Mouse (Mus musculus) urinary bladder, postnatal 10 days (tissue): ENCODE results near the gene Slc7a5.

Experiments
- DNase-seq: peaks from one replicate; pipeline ENCODE4 v3.0.0; 2022; ENCODE audit warnings: low spot score

Slc7a5 gene

DNA sequence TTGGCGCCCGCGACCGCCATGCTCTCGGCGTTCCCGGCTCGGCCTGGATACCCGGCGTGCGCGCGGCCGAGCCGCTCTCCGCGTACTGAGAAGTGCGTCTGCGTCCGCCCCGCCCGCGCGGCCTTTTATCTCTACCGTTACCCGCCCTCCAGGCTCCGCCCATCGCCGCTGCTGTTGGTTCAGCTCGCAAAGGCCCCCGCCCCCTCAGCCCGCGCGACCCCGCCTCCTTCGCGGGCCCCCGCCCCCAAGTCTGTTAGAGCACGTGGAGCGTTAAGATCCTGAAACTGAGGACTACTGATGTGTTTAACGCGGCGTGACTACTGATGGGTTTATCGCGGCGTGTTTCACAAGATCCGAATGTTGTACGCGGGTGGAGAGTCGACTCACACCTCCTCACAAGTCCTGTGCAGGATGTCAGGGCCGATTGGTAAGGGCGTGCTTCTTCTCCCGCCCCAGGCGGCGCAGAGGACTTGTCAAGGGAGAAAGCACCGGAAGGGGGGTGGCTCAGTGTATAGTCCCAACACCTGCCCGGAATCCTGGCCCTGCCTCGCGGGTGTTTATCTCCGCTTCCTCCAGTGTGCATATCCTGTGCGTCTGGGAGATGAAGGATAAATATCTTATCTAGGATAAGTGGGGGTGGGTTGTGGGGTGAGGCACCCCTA lies at the start of gene Slc7a5:
TSS of gene Slc7a5 (minus strand) at position 108 of the 662 bp plus-strand sequence.
- DNase-seq = peak; percentile 92

DNA sequence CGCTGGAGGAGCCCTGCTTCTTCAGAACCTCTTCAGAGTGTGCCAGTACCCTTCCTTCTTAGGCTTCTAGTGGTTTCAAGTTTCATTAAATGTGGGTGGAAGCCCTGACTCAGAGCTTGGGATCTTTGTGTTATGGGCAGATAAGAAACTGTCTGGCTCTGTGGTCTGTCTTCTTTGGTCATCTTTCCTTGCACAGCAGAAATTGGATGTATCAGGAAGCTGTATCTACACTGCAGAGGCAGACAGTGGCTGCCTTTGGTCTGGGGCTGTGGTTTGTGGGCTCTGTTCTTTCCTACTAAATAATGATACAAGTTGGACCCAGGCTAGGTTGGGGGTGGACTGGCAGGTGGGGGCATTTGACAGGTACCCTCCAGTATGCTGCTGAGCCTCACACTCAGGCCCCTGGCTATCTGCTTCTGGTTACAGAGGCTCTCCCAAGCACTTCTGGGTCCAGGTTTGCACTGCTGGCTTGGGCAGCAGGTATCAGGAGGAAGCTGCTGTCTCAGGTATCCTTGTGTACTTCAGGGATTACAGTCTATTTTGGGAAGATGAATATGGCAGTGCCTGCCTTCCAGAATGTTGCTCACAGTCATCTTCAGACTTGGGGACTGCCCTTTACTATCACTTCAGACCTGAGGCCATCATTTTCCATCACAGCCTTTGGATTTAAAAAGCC lies 48.5 kb upstream of the Slc7a5 start:
- DNase-seq = no peak

DNA sequence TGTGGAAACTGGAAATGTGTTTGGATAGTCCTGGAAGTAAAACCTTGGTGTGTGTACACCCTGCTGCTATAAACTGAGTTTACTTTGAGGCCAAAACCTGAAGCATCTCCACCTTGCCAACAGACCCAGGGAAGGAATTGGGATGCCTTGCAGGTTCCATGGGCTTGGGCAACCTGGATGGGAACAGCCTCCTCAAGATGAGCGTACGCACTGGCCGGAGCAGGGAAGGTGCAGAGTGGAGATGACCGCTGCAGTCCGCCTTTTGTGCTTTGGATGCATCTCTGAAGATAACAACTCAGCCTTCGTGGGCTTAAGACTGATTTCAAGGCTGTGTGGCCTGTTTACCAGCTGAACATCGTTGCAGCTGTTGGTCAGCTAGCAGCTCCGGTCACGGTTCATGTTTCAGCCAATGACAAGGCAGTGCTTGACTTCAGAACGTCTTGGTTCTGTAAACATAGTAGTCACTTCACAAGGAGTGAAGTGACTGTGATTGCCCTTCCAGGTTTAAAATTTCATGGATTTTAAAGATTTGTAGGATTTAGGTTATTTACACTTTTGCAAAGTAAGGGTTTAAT lies 47.6 kb upstream of the Slc7a5 start:
- no peak for DNase-seq

DNA sequence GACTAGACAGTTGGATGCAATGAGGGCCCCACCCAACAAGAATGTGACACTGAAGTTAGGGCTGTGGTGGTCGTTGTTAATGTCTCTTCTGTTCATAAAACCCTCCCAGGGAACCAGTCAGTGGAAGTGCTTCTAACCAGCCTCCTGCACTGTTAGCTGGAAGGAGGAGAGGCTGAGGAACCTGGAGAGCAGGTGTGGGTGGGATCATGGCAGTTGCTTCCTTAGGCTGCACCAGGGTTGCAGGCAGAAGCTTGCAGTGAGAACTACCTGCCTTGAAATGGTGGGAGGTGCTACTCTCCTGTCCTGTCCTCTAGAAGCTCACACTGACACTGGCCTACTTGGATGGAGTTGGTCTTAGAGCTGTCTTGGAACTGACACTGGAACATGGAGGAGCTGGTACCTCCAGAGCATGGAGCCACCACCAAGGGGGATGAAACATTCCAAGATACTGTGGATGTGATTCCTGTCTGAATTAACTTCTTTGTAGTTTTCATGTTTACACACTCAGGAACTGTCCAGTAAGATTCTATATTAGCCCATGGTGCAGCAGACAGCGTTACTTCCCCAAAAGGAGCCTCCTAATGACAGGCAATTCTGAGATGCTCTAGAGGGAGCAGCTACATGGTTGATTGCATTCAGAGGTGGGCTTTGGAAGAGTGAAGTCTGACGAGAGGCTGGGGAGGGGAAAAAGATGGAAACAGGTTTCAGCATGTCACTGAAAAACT lies 46.5 kb upstream of the Slc7a5 start:
- DNase-seq = no peak

DNA sequence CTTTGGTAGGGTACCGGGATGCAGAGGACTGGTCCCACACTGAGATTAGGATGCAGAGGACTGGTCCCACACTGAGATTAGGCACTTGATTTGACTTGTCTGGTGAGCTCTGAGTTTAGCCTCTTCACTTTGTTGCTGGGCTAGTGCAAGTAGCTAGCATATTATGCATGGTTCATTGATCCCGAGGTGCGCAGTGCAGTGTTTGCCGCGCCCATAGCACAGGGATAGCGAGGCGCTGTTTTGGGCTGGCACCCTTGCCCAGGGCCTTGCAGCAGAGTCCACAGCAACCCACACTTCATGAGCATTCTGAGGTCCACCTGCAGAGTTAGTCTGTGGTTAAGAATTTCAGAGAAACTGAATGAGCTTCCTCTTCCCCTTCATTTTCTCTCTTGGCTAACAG lies 45.3 kb upstream of the Slc7a5 start:
- no peak for DNase-seq

DNA sequence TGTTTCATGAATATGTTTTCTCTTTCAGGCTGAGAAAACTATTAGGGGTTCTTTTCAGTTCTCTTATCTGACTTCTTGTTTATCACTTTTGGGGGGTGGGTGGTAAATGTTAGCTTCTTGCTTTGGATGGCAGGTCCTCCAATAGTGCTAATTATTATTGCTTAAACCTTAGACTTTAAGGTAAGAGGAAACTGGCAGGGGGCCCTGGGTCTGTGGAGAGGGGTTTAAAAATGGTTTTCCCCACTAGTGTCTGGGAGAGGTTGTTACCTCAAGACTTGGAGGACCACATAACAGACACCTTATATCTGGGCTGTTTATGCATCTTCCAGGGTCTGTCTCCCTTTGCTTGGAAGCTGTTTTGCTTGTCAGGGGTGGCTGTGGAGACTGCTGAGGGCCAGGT lies 44.6 kb upstream of the Slc7a5 start:
- DNase-seq = no peak

DNA sequence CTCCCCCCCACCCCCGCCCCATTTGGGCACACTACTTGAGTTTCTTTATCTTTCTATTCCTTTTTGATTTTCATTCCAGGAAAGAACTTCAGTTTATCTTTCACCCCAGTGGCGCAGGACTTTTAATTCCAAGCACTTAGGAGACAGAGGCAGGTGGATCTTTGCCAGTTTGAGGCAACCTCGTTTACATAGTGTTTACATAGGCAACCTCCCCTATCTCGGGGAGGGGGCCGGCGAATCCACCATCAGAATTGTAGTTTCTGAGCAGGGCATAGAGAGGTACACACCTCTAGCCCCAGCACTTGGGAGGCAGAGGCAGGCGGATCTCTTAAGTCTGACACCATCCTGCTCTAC lies 44.1 kb upstream of the Slc7a5 start:
- no peak for DNase-seq

DNA sequence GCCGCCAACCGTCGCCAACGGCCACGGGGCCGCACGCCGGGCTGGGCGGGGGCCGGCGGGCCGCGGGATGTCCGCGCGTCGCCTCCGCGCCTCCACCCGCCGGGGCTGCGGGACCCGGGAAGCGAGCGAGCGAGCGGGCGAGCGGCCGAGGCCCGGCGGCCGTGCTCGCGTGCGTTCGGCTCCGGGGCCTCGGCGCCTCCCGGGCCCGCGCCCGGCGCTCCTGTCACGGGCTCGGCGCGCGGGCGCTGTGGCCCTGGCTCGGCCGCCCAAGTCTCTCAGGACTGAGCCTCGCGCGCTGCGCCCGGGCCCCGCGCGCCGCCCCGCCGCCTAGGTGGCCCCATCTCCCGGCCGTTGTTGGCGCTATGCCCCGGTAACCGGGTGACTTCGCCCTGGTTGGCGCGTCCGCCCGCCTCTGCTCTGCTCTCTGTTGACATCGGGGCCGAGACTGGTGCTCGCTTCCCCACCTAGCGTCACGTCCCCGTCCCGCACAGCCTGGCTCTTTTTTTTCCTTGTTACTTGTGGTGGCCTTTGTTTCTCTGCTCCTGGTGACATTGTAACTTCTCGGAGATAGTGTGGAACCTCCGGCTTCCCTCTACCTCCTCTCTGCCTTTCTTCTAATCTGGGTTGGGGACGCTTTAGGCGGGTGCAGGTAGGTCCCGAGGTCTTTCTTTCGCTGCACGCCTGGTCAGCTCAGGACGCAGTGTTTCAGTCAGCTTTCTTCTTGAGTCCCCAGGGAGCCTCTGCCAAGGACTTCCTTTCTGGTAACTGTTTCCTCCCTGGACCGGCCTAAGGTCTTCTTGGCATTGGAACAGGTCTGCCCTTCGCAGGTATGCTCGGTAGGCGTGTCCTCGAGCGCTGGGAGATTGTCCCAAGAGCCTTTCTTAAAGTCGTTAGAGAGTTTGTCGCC lies 43.5 kb upstream of the Slc7a5 start:
- DNase-seq = no peak

DNA sequence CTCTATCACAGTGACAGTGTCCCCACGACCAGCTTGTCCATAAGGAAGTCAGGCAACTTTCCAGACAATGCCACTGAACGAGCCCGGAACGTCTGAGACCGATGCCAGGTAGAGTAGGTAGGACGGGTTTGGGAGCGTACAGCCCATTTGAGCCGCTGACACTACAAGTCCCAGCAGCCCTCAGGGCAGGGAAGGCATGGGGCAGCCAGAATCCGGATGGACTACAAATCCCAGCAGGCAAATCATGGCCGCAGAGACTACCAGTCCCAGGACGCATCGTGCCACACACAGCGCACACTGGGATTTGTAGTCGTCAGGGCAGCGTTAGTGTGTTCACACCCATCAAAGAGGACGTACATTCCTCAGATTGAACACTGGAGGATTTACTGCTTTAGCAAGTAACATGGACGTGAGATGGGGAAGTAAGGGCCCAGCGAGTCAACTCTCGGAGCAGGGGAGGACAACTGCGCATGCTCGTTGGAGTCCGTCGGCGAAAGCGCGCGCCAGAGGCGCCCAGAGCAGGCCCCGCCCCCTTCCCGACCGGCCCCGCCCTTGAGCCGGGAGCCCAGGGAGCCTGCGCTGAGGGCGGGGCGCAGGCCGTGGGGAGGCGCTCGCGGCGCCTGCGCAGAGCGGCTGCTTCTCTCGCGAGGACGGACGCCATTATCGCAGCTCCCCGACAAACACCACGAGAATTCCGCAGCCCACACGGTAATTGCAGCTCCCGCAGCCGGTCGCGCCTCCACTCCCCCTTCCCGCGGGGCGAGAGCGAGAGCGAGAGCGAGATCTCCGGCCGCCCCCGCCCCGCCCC lies 42.7 kb upstream of the Slc7a5 start:
- peak; percentile 91 for DNase-seq

DNA sequence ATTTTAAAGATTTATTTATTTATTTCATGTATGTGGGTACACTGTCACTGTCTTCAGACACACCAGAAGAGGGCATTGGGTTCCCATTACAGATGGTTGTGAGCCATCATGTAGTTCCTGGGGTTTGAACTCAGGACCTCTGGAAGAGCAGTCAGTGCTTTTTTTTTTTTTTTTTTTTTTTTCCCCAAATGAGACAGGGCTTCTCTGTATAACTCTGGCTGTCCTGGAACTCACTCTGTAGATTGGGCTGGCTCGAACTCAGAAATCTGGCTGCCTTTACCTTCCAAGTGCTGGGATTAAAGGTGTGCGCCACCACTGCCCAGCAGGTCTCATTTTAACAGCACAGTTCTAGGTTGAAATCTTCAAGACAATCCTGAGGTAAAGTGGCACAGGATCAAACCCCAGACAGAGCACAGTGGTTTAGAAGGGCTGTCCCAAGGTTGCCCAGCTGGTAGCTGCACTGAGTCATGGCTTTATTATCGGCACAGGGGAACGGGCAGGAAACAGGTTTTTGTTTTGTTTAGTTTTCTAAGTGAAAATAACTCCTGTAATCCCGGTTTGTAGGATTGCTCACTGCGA lies 41.8 kb upstream of the Slc7a5 start, which contains the start of gene Banp:
TSS of gene Banp (plus strand) at position 529 of the 579 bp plus-strand sequence.
- DNase-seq = no peak

DNA sequence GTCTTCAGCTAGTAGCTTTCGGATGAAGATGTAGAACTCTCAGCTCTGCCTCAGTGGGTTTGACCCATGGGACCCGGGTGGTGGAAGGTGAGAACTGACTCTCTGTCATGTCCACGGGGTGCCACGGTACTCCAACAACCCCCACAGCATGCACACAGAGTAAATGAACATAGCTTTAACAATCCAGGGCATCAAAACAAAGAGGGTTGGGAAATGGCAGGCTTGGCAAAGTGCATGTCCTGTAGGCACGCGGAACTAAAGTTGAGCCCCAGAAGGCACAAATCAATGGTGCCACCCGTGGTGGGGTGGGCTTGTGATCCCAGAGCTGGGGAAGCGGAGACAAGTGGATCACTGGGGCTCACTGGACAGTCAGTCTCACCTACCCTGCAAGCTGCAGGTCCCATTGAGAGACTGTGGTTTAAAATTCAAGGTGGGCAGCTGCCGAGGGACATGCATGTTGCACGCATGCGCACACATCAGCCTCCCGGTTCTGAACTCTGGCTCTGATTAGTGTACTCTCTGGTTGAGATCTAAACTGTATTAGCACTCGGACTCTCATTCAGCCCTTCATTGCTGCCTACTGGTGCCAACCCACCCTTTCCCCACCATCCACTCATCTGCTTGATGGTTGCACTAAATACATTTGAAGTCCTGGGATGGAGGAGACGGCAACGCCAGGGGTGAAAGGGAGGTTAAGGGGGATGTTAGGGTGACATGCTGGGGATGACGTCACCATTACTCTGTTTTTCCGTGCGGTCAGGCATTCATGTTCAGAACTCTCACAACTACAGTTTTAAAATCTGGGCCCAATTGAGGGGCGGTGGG lies 41.0 kb upstream of the Slc7a5 start:
- no peak for DNase-seq

DNA sequence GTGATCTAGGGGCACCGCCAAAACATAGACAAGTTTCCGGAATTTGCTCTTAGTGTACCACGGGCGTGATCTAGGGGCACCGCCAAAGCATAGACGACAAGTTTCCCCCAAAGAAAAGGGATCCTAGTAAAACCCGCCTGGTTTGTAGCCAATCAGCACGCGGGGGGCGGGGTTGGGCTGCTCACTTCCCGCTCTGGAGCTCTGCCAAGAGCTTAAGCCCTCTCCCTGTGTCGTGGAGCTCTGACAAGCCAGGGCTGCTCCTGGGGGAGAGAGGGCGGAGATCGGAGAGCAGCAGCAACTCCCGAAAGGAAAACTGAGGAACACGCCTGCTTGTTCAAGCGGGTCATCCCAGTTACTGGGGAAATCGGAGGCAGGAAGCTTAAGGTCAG lies 40.3 kb upstream of the Slc7a5 start:
- peak; percentile 70 for DNase-seq

DNA sequence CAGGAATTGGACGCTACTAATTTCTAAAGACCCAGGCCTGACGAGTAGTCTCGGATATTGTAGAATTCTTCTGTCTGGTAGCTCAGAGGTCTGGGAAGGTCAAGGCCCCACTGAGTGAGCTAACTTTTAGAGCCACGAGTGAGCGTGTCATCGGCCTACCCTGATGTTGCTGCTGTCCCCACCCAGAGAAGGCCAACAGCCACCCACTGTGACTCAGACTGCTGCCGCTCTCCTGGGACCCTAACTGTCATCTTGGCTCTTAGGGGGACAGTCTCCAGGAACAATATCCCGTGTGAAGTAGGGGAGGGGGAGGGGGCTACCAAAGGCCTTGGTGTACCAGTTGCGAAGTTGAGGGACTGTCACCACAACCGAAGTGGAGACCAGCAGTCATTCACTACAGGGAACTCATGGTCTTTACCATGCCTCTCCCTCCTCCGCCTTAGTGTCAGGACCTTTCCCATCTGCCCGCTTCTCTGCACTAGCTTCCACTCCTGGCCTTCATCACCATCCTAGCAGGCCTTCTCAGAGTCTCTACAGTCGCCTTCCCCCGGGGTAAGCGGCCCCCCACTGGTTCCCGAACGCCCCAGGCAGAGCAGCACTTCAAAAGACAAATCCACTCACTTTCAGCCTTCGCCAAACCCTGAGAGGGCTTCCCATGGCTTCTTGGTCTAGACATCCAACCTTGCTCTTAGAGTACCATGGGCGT lies 39.7 kb upstream of the Slc7a5 start:
- DNase-seq = no peak

DNA sequence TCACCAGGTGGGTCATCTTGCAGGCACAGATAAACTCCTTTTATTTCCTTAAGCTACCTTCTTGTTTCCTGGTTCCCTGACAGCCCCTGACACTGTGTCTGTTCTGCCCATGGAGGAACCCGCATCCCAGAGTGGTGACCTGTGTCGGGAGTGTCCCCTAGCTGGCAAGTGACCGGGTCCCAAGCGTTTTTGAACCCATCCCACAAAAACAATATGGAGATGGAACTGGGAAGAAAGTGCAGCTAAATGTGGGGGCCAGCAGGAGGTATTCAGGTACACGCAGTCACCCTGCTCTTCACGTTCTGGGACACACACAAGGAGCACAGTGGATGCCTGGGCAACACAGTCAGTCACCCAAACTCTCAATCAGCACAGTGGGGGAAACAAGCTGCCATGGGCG lies 38.9 kb upstream of the Slc7a5 start:
- DNase-seq = no peak

DNA sequence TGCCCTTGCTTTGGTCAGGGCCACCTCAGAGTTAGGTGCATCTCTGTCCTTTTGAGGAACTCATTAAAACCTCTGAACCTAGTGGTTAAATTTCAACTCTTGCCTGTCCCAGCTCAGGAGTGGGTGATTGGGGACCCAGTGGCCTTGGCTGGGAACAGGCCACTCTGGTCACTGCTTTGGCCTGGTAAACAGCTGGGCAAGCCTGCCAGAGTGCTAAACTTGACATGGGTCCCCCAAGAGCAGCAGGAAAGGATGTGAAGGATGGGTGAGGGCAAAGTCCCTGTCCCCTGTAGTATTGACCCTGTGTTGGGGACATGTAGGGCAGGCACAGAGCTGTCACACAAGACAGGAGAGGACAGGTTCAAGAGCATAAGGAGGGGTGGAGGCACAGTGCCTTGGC lies 37.3 kb upstream of the Slc7a5 start, which contains the start of gene Car5a:
TSS of gene Car5a (minus strand) at position 74 of the 400 bp plus-strand sequence.
- DNase-seq = no peak

DNA sequence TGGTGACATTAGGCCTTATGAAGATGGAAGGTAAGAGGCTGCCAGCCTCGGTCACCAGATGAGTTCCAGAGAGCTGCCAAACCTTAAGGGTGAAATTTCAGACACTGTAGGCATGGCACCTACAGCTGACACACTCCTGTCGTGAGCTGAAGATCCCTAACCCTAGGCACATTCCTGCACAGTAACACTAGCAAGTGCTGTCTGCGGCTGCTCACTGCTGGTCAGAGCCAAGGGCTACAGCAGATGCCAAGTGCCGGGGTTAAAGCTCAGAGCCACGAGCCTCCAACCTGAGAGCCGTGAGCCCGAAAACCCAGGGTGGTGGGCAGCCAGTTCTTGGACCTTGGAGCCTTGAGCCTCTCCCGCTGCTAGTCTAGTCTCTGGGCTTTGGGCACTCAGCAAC lies 36.2 kb upstream of the Slc7a5 start:
- DNase-seq = no peak

DNA sequence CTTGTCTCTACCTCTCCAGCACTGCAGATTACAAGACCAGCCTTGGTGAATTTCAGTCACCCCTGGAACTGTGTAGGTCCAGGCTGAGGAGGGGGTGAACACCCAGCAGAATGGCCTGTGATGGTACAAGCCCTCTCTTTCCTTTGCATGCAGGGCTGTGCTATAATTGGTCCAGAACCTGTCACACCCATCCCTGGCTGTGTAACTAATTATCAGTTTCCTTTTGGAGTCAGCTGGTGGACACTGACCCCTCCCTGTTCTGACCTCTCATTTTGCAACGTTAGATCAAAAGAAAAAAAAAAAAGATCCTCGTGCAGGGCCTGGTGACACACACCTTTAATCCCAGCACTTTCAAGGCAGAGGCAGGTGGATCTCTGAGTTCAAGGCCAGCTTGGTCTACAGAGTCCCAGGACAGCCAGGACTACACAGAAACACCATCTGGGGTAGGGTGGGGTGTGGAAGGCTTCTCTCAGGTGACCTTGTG lies 35.6 kb upstream of the Slc7a5 start:
- no peak for DNase-seq

DNA sequence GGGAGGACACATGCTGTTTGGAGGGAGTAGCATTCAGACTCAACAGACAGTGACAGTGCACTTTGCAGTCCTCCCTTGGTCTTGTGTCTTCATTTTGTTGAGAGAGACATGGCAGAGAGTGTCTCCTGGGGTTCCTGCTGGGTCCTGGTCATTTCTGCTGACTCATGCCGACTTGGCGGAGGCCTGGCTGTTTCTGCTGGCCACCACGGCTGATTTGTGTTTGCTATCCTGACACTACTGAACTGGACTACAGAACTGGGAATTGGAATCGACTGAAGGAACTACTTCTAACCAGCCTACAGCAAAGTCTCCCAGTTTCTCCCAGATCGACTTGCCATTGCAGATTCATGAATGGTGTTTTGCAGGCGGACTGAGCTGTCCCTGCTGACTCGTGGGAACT lies 31.2 kb upstream of the Slc7a5 start:
- no peak for DNase-seq

DNA sequence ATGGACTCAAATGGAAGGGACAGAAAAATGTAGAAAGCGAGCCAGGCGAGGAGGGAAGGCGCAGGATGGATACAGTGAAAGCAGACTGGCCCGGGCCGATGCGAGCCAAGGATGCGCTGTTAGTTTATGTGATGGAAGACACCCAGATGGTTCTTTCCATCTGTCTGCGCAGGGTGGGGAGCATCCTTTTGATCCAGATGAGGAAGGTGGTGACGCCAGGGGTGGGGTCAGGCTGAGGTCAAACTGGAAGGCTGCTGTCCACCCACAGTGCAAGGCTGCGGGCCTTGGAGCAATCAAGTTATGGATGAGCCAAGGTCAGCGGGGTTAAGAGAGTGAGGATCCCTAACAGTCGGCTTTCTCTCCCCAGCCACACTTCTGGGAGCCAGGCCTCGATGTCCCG lies 28.9 kb upstream of the Slc7a5 start:
- peak; percentile 33 for DNase-seq
